Mouse (Mus musculus) left cerebral cortex, adult 18-20 months (tissue): Measurements from ENCODE around the gene Txn2. TPM values are rescaled to one million over a fixed set of nuclear protein-coding genes. Genes with fewer than 3 reads are reported as not detected.

Experiments
- DNase-seq, 2 experiments: peaks; one replicate each; pipeline ENCODE4 v3.0.0; 2021 to 2022; ENCODE audit warnings: low spot score in 2 of 2, mixed read lengths in 1 of 2
- total RNA-seq, 2 experiments: library from RNA; stranded (reverse); gene quantifications; 2 replicates each; pipeline ENCODE4 v1.2.3; 2021

Txn2 gene
- total RNA-seq, 2 experiments from 2014 or later = 145 TPM

DNA sequence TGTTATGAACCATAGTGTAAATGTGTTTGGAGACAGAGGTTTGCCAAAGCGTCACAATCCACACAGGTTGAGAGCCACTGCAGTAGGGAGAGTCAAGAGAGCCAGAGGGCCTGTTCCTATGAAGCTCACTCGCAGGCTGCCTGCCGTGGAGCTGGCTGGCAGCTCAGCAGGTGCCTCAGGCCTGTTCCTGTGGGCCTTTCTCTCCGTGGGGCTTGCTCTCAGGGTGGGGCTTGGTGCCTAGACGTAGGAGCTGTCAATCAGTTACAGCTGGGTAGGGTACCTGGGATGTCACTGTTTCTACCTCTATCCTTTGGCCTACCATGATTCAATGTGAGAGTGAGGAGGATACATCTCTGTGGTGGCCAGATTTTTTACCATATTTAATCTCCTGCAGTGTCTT, 6.2 kb upstream of the Txn2 start:
- no peak for DNase-seq

DNA sequence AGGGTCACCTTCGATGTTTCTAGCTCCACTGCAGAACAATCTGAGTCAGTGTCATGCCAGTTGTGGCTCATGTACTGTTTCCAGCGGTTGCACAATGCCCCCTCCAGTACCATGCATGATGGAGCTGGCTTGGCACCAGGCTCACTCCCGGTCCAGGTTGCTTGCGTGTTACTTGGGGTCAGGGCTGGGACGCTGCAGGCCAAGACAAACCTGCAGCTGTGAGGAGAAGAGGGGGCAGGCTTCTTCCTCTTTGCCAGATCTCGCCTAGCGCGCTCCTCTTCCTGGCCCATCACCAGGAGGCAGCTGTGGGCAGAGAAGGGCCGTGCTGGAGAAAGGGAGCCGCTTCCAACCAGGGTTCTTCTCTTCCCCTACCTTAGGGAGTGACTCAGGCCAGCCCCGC, 5.5 kb upstream of the Txn2 start:
- no peak for DNase-seq

DNA sequence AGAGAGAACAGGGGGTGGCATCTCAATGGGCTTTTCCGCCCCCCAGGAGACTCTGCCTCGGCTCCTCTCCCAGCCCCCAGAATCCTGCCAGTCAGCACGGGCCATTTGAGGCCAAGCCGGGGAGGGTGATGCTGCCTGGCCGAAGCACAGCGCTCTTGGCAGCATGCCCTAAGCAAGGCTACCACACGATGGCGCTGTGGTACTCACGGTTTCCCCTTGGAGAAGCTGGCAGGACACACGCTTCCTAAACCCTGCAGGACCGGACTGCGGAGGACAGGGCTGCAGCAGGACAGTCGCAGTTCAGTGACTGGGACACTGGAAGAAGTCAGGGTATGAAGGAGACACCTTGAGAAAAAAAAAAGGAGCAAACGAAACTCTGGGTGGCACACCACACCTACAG, 5.0 kb upstream of the Txn2 start:
- DNase-seq = peak; percentile 98 to 100

DNA sequence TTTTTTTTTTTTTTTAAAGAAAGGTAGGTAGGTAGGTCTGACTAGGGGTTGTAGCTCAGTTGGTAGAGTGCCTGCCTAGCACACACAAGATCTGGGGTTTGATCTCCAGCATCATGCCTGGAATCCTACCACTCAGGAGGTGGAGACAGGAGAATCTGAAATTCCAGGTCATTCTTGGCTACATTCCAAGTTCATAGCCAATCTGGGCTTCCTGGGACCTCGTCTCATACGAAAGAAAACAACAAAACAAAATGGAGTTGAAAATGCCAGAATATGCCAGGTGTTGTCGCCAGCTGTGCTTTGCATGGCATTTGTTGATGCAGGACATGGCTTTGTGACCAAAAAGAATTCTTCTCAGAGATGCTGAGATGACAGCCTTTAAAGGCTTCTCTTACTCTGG, 4.4 kb upstream of the Txn2 start:
- no peak for DNase-seq

DNA sequence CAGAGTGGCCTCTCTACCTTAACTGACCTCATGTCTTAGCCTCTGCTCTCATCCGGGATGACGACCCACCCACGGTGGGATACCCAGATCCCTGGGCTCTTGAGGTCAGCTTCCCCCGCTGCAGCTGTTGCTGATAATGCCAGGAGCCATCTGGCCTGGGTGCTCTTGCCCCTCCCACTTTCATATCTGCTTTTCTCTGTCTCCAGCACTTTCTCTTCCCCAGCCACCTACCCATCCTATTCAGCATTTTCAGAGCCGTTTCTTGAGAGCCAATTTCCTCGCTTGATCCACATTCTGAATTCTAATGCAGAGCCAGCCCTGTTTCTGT, 2.8 kb upstream of the Txn2 start:
- no peak for DNase-seq

DNA sequence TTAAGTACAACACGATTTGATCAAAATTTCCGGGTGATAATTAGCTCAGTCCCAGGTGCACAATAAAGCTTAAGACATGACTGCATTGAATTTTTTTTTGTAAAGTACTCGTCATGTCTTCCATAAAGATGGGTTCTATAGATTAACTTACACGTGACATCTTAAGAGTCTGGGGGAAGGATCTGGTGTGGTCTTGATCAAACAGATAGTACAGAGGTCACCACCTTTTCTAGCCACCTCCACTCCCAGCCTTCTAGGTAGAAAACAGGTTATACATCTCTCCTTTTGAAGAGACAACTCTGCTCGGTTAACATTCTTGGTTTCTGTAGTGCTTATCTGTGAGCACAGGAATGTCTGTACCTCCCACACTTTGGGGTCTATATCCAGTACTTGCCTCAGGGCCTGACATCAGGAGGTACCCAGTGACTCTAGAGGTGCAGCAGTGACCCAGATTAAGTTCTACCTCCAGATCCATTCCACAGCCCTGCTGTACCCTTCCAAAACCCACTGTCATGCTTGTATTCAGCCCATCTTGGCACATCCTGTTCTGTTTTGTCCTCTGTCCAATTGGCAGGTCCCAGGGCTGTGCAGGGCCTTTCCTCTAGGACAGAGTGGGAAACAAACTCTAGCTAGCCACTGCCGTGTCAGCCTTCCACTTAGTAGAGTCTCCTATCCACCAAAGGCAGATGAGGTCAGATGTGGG, 2.3 kb upstream of the Txn2 start:
- no peak for DNase-seq

DNA sequence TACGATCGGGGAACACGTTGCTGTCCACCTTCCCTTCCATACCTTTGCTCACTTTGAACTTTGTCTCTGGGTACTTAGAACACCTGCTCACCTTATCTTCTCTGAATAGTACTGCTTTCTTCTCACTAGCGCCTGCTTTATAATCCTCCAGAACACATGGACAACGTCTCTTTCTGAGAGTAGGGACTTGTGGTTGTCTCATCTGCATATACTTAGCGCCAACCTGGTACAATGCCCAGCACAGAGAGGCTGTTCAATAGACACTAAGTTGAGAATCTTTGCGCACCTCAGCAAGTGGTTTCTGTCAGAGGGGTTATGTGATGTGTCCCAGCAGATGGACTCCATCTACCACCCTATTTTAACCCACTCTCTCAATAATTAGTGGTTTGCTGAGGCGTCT, 998 bp upstream of the Txn2 start:
- DNase-seq = no peak

DNA sequence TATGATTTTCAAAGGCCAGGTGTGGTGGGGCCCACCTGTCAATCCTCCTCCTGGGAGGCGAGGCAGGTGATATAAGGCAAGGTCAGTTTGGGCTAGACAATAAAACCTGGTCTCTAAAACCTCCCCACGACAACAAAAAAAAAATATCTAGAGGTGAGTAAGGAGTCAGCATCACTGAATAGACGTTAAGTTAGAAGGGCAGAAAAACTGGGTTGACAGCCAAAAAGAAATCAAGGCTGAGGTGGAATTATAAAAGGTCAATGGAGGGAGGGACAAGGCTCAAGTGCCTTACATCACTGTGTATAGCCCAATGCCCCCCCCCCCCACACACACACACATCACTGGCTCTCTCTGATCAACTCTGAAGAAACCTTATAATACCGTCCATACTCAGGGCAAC, 715 bp downstream of the Txn2 start:
- no peak for DNase-seq

DNA sequence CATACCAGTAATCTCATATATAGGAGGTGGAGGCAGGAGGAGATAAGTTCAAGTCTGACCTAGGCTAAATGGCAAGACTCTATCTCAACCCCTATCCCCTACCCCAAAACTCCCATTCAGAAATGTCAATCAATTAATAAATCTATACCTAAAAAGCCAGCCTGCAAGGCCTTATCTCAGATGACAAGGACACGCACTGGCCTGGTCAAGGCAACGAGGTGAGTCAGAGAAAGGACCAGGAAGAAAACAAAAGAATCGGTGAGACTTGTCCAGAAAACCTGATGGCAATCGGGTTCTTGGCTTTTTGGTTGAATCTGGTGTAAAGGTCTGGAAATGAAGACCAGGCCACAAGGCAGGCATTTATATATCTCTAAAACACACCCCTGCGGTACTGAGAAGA, 1.9 kb downstream of the Txn2 start:
- no peak for DNase-seq

DNA sequence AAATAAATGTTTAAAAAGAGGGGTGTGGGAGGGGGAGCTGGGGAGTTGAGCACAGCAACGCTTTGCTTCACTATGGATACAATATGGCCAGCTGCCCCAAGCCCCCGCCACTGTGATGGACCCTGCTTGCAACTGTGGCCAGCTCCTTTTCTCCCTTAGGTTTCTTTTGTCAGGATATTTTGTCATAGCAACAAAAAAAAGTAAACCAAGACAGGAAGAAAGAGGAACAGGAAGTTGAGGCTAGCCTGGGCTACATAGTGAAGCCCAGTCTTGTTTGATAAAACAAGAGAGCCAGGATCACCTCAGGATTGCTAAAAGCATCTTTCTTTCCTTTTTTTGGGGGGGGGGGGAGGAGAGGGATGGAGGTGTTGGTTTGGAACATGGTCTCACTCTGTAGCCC, 3.6 kb downstream of the Txn2 start:
- DNase-seq = no peak

DNA sequence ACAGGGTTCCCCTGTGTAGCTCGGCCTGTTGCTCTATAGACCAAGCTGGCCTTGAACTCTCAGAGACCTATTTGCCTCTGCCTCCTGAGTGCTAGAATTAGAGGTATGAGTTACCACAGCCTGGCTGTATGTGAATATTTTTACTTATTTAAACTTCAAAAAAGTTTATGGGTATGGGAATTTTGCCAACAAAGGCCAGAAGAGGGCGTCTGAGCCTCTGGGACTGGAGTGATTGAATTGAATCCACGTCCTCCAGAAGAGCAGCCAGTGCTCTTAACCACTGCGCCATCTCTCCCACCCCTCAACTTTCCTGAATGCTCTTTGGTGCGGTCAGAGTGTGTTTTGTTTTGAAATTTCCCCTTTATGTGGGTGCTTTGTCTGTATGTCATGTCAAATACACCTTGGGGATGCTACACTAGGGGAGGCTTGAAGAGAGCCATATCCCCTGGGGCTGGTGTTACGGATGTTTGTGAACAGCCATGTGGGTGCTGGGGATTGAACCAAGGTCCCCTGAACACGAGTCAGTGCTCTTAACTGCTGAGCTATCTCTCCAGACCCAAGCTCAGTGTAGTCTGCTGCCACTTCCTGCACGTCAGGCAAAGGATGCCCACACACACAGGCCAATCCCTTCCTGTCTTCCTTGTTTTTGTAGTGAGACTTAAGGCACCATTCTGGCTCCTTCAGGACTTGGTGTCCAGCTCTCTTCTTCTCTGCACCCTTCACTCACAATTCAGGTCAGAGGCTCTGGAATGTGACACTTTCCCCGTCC, 5.4 kb downstream of the Txn2 start:
- DNase-seq = no peak

DNA sequence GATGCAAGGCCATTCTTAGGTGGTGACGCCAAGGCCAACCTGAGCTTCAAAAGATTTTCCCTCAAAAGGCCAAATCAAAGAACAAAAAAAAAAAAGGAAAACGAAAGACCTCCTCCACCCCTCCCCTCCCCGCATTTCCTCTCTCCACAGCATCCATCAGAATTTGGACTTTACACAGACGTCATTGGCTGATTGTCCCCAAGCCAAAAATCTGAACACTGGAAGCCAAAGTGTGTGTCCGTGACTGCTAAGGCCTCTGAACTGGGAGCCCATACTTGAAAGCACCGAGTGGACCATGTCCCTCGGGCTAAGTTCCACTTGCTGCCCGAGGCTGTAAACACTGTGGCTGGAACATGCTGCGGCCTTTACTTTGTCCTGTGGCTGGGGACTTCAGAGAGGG, 6.1 kb downstream of the Txn2 start:
- DNase-seq = no peak

DNA sequence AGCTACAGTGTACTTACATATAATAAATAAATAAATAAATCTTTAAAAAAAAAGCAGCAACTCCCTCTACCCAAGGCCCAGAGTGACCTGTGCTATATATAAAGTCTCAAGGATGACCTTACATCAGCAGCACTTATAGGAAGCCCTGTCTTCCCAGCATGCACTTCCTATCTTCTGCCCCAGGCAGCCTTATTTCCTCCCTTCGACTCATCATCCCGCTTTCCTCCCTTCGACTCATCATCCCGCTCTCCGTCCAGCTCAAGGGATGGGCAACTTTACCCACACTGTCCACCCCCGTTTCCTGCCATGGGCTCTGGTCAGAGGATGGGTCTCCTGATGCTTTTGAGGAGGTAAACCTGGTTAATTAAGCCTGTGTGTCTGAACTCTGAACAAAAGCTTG, 7.2 kb downstream of the Txn2 start:
- DNase-seq = no peak

DNA sequence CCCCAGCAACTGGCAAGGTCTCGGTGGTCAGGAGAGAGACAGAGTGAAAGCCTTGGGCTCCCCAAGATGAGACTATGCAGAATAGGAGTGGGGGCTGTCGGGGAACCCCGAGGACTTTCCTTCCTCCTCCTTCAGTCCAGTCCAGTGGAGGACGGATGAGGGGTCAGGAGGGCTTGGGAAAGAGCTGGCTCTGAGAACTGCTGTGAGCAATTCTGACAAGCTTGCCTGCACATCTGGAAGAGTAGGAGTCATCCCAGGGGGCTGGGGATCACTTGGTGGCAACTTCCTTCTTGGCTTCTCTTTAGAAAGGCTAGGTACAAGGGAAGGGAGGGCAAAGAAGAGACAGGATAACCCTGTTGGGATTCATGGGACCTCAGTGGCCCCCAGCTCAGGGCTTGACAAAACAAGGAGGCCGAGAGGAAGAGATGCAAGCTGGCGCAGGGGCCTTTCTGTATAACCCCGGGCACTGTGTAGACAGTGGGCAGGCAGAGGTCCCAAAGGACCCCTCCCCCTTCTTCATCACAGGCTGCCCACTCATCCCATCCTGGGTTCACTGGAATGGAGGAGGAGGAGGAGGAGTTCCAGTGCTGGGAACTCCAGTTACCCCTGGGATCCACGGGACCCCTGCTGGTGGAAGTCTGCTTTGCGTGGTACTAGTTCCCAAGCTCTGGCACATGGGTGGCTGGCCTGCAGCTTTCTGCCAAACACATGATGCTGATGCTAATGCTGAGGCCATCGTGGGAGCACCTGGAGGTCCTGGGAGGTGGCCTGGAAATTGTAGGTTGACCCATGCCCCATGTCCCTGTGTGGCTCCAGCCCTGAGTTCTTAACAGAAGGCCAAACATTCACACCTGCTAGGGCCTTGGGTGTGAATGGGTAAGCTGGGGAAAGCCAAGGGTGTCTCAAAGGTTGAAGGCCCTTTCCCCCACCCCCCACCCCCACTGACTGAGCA, 8.0 kb downstream of the Txn2 start:
- DNase-seq = no peak

DNA sequence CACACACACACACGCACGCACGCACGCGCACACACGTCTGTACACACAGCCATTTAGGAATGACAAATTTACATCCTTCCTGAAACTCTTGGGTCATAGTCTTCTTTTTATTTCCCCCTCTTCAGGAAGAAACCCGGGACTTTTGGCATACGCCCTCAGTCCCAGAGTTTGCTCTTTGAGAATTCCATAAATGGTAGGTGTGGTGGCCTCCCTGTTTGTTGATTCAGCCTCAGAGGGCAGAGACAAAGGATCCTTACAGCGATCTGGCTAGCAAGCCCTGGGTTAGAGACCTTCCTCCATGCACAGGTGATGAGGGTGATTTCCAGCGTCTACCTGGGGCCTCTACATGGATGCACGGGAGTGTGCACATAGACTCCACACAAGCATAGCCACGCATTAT, 9.4 kb downstream of the Txn2 start:
- no peak for DNase-seq

DNA sequence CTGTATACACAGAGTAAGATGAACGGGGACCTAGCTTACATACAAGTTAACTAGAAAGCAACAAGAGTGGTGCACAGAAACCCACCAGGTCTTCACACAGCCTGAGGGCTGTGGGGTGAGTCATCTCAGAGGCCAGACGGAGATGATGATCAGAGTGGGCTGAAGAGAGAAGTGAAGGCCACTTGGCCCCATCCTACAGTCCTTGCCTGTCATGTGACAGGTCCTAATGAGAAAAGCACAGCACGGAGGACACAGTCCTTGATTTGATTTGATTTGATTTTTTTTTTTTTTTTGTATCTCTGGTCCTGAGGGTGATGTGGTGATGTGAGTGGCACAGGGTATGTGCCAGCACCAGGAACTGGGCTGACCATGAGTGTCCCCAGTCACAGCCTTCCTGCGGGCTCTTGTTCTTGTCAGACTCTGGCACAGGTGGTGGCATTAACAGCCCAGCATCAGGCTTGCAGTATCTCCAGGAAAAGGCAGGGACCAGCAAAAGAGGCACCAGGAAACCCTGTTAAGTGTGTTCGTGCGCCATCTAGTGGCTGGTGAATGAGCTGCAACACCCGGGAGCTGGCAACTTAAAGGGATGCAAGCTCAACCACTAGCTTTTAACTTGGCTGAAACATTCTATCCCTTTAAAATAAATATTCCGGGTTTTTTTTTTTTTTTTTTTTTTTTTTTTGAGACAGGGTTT, 11.8 kb downstream of the Txn2 start:
- DNase-seq = peak; percentile 93 to 96

DNA sequence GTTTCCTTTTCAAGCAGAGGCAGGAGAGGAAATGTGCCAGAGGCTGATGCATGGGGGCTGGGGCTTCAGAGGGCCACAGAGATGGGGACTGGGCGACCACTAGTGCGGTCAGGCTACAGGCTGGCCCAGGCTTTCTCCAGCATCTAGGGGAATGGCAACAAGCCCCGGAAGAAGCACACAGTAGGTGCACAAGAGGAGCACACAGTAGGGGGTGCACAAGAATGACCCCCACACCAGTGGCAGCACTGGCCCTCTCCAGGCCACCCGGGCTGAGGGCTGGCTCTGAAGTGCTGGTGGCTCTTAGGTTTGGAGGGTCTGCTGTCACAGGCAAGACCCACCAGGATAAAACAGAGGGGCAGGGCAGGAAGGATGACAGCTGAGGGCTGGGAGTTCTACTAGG, 13.5 kb downstream of the Txn2 start:
- no peak for DNase-seq

DNA sequence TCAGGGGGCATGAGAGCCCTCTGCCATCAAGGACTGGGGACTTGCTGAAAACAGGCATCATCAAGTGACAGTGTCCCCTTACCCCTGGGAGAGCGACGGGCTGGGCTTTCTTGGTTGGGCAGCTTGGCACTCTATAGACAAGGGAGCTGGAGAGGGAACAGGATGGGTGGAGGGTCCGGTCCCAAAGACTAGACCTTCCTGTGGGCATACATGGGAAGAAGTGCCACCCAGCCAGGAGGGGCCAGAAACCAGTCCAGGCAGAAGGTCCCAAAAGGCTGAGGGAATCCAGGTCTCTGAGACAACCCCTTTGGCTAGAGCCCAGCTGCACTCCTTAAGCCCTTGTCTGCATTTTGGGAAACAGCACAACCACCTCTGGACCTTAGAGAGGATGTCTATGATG, 14.3 kb downstream of the Txn2 start:
- no peak for DNase-seq

DNA sequence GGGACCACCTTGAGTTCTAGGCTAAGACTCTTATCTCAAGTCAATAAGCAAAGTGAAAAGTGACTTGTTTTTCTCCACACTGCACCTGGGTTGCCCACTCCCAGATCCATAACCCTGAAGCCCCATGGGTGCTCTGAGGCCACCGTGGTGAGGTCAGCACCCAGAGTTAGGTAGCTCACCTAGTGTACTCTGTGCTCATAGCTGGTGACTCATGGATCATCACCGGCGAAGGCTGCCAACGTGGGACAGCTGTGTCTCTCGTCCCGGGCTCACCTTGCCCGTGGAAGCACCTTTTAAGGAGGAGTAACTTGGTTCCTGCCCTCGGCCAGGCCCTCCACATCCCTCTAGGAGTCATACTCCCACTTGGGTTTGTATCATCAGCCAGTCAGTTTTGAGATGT, 15.8 kb downstream of the Txn2 start:
- no peak for DNase-seq

DNA sequence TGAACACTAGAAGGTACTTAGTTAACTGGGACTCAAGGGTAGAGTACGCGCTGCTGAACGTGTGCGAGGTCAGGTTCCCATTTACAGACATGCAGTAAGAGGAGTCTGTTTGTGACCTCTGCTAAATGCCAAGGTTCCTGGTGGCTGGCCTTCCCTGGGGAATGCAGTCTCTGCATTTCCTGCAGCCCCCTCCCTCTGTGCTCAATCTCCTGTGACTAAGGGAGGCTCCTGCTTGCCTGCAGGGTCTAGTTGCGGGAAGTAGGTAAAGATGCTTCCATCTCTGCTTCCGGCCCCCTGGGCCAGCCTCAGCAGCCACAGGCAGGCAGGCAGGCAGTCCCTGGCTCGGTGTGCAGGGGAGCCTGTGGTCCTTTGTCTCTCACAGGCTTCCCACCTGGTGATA, 16.2 kb downstream of the Txn2 start:
- DNase-seq = no peak

DNA sequence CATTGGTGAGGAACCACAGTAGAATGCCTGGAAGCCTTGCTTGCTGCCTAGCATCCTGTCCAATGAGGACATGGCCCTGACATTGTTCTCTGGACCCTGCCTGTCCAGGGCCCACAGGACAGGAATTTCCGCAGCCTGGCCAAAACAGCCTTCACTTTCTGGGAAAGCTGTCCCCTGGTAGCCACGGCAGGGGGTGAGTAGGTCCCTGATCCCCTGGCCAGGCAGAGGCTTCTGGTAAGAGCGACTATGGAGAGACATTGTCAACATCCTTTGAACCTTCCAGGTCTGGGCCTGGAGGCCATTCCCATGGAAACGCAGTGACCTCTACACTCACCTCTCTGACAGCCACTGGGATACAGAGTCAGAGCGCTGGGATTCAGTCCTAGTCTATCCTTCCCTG, 16.8 kb downstream of the Txn2 start:
- no peak for DNase-seq

DNA sequence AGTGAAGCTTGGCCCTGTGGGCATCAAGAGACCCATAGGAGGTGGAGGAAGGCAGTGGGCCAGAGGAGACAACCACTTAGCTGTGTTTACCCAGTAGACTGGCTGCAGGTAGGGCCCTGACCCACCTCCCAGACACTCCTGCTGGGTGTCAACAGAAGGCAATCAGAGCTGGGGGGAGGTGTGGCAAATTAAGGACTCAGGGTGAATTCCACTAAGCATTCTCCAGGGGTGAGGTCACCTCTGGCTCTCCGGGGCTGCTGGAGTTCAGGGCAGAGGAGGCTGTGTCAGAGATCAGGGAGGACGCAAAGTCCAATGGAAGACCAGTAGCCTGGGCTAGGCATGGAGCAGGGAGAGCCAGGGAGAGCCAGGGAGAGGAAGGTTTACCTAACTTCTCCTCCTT, 17.7 kb downstream of the Txn2 start:
- no peak for DNase-seq
